Mouse (Mus musculus): Measurements from ENCODE around the gene Stx11. TPM values are rescaled to one million over a fixed set of nuclear protein-coding genes. Genes with fewer than 3 reads are reported as not detected.
A peak's percentile ranks its signal among the peaks of the same experiment; 100 is the strongest.

Gene Stx11
- polyA plus RNA-seq, 1 experiment from 2014 or later: 11.9 TPM

- Histone ChIP-seq H3K36me3 (replicated peaks; ENCODE audit: insufficient read depth, low read length) (0 out of 2 replicates have a peak, but pooled peaks cover 3% of the 10 kb centered on the region), H3K9ac (replicated peaks) (no peak overlapping the region), H3K27ac (ENCODE audit: low read depth) (no peak overlapping the region), H3K27me3 (ENCODE audit: insufficient read depth, low read length) (no peaks in the 10 kb centered on the region), H3K9me3 (ENCODE audit: low read length) (no peaks in the 10 kb centered on the region), H3K4me1 (ENCODE audit: insufficient read depth) (no peaks in the 10 kb centered on the region), H3K4me2 (ENCODE audit: low read depth, low read length) (no peak overlapping the region), H3K4me3 (ENCODE audit: low read depth, low read length) (no peak overlapping the region)
- ATAC-seq: no peak
- TF ChIP-seq EP300 (IDR thresholded peaks at IDR 0.05; ENCODE audit: low read depth) (no peak), CTCF (IDR thresholded peaks at IDR 0.05; ENCODE audit: low read depth) (no peak)
- 83% methylated on average over 7 of the region's 7 CpGs for WGBS (ENCODE audit: insufficient replicate concordance)
- no peak for DNase-seq
Measured at GRCm38 (mm10) chr10:12915826-12916225, 48.3 kb downstream of the Stx11 start.

GRCm38 (mm10) chr10:12914203-12914602 is 49.9 kb downstream of the Stx11 start:
- H3K9me3 ChIP-seq (ENCODE audit: low read length): no peaks in the 10 kb centered on the region
- no peak overlapping the region for H3K9ac ChIP-seq (replicated peaks)
- H3K4me2 ChIP-seq (ENCODE audit: low read depth, low read length): no peak overlapping the region
- ATAC-seq (no peak), DNase-seq (no peak)
- H3K27ac ChIP-seq (ENCODE audit: low read depth): no peak overlapping the region
- H3K36me3 ChIP-seq (replicated peaks; ENCODE audit: insufficient read depth, low read length): 0 out of 2 replicates have a peak, but pooled peaks cover 3% of the 10 kb centered on the region
- TF ChIP-seq EP300 (IDR thresholded peaks at IDR 0.05; ENCODE audit: low read depth) (no peak), CTCF (IDR thresholded peaks at IDR 0.05; ENCODE audit: low read depth) (no peak)
- WGBS (ENCODE audit: insufficient replicate concordance): 77% methylated on average over 1 of the region's 1 CpGs
- no peaks in the 10 kb centered on the region for H3K4me1 ChIP-seq (ENCODE audit: insufficient read depth)
- H3K27me3 ChIP-seq (ENCODE audit: insufficient read depth, low read length): no peaks in the 10 kb centered on the region
- no peak overlapping the region for H3K4me3 ChIP-seq (ENCODE audit: low read depth, low read length)

GRCm38 (mm10) chr10:12911981-12912530 is 52.0 kb downstream of the Stx11 start:
- Histone ChIP-seq H3K9me3 (ENCODE audit: low read length) (no peaks in the 10 kb centered on the region), H3K4me1 (ENCODE audit: insufficient read depth) (no peaks in the 10 kb centered on the region), H3K4me2 (ENCODE audit: low read depth, low read length) (peak overlapping the region; percentile 33; the same call in 1 of the 2 replicates), H3K9ac (replicated peaks) (no peak overlapping the region), H3K27me3 (ENCODE audit: insufficient read depth, low read length) (no peaks in the 10 kb centered on the region), H3K36me3 (replicated peaks; ENCODE audit: insufficient read depth, low read length) (0 out of 2 replicates have a peak, but pooled peaks cover 3% of the 10 kb centered on the region), H3K27ac (ENCODE audit: low read depth) (no peak overlapping the region), H3K4me3 (ENCODE audit: low read depth, low read length) (no peak overlapping the region)
- DNase-seq (no peak), ATAC-seq (no peak)
- TF ChIP-seq CTCF (IDR thresholded peaks at IDR 0.05; ENCODE audit: low read depth) (no peak), EP300 (IDR thresholded peaks at IDR 0.05; ENCODE audit: low read depth) (no peak)
- WGBS (ENCODE audit: insufficient replicate concordance): 41% methylated on average over 11 of the region's 11 CpGs

- no peak overlapping the region for H3K4me2 ChIP-seq (ENCODE audit: low read depth, low read length)
- H3K9ac ChIP-seq (replicated peaks): no peak overlapping the region
- WGBS (ENCODE audit: insufficient replicate concordance): 79% methylated on average over 13 of the region's 13 CpGs
- H3K9me3 ChIP-seq (ENCODE audit: low read length): no peaks in the 10 kb centered on the region
- DNase-seq (no peak), ATAC-seq (no peak)
- H3K4me3 ChIP-seq (ENCODE audit: low read depth, low read length): no peak overlapping the region
- H3K4me1 ChIP-seq (ENCODE audit: insufficient read depth): no peaks in the 10 kb centered on the region
- H3K27ac ChIP-seq (ENCODE audit: low read depth): no peak overlapping the region
- TF ChIP-seq CTCF (IDR thresholded peaks at IDR 0.05; ENCODE audit: low read depth) (no peak), EP300 (IDR thresholded peaks at IDR 0.05; ENCODE audit: low read depth) (no peak)
- 0 out of 2 replicates have a peak, but pooled peaks cover 3% of the 10 kb centered on the region for H3K36me3 ChIP-seq (replicated peaks; ENCODE audit: insufficient read depth, low read length)
- H3K27me3 ChIP-seq (ENCODE audit: insufficient read depth, low read length): no peaks in the 10 kb centered on the region
Measured at GRCm38 (mm10) chr10:12911451-12911850, 52.6 kb downstream of the Stx11 start.

GRCm38 (mm10) chr10:12909891-12910290 is 54.2 kb downstream of the Stx11 start:
- DNase-seq (no peak), ATAC-seq (no peak)
- Histone ChIP-seq H3K27me3 (ENCODE audit: insufficient read depth, low read length) (no peaks in the 10 kb centered on the region), H3K4me3 (ENCODE audit: low read depth, low read length) (no peak overlapping the region), H3K9me3 (ENCODE audit: low read length) (no peaks in the 10 kb centered on the region), H3K4me1 (ENCODE audit: insufficient read depth) (no peaks in the 10 kb centered on the region), H3K36me3 (replicated peaks; ENCODE audit: insufficient read depth, low read length) (no peaks in the 10 kb centered on the region), H3K4me2 (ENCODE audit: low read depth, low read length) (no peak overlapping the region), H3K27ac (ENCODE audit: low read depth) (no peak overlapping the region), H3K9ac (replicated peaks) (no peak overlapping the region)
- 85% methylated on average over 2 of the region's 2 CpGs for WGBS (ENCODE audit: insufficient replicate concordance)
- TF ChIP-seq EP300 (IDR thresholded peaks at IDR 0.05; ENCODE audit: low read depth) (no peak), CTCF (IDR thresholded peaks at IDR 0.05; ENCODE audit: low read depth) (no peak)

DNA sequence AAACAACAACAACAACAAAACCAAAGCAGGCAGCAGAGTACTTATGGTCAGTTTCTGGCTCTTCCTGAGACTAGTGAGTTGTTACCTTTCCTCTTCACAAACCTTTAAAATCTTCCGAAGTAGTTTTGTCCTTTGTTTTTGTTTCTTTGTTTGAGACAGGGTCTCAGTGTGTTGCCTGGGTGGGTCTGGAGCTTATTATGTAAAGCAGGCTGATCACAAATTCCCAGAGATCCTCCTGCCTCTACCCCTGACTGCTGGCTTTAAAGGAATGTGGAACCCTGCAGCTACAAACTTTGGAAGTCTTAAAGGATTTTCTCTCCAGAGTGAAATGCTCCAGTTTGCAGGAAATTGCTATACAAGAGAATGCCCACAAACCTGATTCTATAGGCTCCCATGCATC is 54.9 kb downstream of the Stx11 start:
- Histone ChIP-seq H3K9ac (replicated peaks) (no peak overlapping the region), H3K4me2 (ENCODE audit: low read depth, low read length) (no peak overlapping the region), H3K27me3 (ENCODE audit: insufficient read depth, low read length) (no peaks in the 10 kb centered on the region), H3K4me1 (ENCODE audit: insufficient read depth) (no peaks in the 10 kb centered on the region), H3K9me3 (ENCODE audit: low read length) (no peaks in the 10 kb centered on the region), H3K36me3 (replicated peaks; ENCODE audit: insufficient read depth, low read length) (no peaks in the 10 kb centered on the region), H3K27ac (ENCODE audit: low read depth) (no peak overlapping the region), H3K4me3 (ENCODE audit: low read depth, low read length) (no peak overlapping the region)
- no peak for TF ChIP-seq EP300 (IDR thresholded peaks at IDR 0.05; ENCODE audit: low read depth)
- no peak for TF ChIP-seq CTCF (IDR thresholded peaks at IDR 0.05; ENCODE audit: low read depth)
- no peak for ATAC-seq
- no peak for DNase-seq
- 64% methylated on average over 1 of the region's 1 CpGs for WGBS (ENCODE audit: insufficient replicate concordance)

All from liver, postnatal 0 days (tissue).